Mouse (Mus musculus) brain, embryonic 14.5 days (tissue): Measurements from ENCODE around the gene Tmem199.

Experiments used
- CTCF ChIP-seq: fragments of 200-500 bp; IDR thresholded peaks from 2 replicates; pipeline ENCODE4 v1.5.1; 2012; ENCODE audit warnings: inconsistent platforms, mild to moderate bottlenecking, moderate library complexity, borderline replicate concordance; ENCODE audit not compliant: insufficient read depth, insufficient read length; ENCODE audit errors: extremely low read depth
- POLR2A ChIP-seq: fragments of 200-500 bp; IDR thresholded peaks from 2 replicates; pipeline ENCODE4 v1.6.1; 2012; ENCODE audit warnings: mild to moderate bottlenecking, inconsistent platforms, borderline replicate concordance; ENCODE audit not compliant: poor library complexity, insufficient read depth, insufficient read length, severe bottlenecking; ENCODE audit errors: extremely low read depth

GRCm38 (mm10) chr11:78531046-78531445 is 19.1 kb upstream of the Tmem199 start:
- TF ChIP-seq POLR2A (no peak), CTCF (no peak)
